Mouse (Mus musculus) urinary bladder, postnatal 36 days (tissue): ENCODE measurements around the gene Ap1s3.

Experiments
- DNase-seq, 2 experiments: peaks; one replicate each; pipeline ENCODE4 v3.0.0; 2022; ENCODE audit warnings: low spot score in 2 of 2, mixed read lengths in 1 of 2

Ap1s3 gene

DNA sequence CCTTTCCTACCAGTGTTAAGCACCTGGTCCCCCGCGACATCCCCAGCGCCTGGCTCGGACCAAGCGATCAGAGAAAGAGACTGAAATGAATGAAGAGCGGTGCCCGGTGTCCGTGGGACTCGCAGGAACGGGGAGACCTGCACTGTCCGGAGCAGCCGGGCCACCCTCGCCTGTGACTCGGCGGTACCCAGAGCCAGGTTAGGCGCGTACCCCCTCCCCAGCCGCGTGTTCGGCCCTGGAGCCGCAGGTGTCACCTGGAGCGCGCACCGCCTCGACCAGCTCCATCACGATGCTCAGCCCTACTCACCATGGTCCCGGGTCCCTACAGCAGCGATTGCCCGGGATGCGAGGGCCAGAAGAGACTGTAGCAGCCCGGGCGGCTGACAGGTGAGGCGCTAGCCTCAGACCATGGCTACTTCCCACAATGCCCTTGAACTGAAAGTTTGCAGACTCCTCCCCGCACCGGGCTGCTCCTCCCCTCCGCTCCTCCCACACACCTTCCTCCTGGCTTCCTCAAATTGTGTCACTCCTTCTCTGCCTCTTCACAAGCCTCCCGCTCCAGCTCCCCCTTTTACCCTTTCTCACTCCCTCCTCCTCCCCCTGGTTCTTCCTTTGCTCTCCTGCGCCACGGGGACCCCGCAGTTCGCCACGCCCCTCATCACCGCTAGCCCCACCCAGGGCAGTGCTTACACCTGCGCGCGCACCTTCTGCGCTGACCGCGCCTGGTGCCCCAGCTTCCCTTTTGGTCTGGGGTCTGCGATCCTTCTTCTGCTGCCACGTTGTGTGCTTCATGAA is at the start of gene Ap1s3:
Ap1s3 (minus strand) TSS at position 430 of the 795 bp plus-strand sequence.
- peak; percentile 52 to 54 for DNase-seq

DNA sequence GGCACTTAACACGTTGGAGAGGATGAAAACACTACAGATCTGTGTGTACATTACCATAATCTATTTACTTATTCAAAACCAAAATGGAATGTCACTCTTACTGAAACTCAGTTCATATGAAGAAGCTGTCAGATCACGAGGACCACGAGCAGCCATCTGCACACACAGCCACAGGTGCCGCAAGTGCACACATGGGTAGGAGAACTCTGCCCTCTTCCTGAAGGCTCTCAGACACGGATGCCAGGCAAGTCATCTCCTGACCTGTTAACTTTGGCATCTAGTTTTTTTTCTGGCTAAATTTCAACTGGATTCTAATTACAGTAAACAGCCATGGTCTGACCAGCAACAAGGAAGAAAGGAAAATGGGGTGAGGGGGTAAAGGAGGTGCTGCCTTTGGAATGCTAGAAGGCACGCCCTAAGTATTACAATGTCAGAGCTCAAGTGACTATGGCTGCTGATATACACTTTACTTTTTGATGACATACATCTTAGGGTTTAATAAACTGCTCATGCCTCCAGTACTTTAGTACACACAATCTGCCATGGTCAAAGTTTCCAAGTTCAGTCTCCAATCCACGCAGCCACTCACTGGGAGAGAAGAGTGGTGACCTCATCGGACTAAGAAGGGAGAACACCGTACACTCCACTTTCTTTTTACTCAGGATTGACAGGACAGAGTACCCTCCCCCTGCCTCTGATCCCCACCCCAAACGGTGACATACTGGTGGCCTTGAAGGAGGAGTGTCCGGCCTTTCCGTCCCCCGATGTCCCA is 42.6 kb upstream of the Ap1s3 start:
- no peak for DNase-seq

DNA sequence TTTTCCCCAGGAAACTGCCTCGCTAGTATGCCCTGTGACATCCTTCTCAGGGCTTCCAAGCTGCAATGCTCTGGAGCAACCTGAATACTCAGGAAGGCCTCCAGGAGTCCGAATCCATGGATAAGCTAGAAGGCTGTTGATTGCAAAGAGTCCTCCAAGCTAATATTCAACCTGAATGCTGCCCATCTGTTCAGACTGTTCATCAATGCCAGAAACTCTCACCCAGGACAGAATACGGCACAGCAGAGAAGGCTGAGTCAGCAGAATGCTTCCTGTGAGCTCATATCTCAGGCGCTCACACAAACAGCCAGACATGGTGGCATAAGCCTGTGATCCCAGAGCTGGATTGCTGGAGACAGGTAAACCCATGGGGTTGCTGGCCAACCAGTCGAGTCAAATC is 41.3 kb upstream of the Ap1s3 start:
- no peak for DNase-seq

DNA sequence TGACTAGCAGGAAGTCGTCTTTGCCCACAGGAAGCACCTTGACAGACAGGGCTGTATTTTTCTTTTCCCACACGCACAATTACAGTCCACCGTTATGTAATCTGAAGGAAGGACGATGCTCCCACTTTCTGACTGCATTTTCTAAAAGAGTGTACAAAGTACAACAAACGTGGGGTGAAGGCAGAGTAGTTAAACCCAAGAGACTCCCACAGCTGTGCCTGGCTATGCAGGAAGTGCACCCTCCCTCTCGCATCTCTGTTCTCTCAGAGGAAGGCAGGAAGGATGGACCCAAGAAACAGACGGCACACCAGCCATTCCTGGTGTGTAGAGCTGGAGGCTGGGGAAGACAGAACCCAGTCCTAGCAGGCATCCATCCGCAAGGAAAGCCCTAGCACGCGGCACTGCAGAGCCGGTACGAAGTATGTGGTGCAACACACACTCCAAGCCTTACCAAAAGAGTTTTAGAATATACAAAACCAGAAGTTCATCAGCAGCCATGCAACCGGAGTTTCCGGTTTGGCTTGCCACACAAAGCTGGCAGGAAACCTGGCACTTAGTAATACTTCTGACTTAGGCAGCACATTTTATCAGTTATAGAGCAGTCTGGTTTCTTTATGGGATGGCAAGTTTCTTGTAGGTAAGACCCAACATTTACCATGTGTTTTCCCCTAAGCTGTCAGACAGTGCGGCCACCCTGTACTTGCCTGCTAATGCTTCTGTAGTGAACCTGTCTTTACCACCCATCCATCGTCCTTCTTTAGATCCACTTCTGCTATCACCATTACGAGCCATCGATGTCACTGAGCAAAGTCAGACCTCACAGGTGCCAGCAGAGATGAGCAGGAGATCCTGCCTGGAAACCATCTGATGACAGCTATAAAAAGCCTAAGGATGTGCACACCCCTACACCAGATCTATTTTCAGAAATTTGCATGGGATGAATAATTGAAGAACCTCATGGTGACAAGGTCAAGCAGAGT is 39.7 kb upstream of the Ap1s3 start:
- peak; percentile 18 to 29 for DNase-seq

DNA sequence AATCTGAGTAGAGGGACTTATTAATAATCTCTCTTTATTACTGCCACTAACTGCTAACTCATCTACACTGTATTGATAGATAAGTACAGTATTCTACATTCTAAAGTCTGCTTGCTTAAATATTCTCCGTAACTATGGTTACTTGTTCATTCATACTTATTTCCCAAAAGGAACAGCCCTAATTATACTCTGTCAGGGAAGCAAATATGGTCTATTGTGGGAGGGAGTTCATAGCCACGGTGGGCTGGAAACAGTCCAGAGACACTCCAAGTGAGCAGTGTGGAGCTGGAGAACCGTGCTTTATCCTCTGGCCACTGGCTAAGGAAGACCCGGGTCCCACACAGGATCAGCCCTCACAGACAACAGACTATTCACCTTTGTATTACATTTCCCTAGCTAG is 38.9 kb upstream of the Ap1s3 start:
- DNase-seq: no peak

DNA sequence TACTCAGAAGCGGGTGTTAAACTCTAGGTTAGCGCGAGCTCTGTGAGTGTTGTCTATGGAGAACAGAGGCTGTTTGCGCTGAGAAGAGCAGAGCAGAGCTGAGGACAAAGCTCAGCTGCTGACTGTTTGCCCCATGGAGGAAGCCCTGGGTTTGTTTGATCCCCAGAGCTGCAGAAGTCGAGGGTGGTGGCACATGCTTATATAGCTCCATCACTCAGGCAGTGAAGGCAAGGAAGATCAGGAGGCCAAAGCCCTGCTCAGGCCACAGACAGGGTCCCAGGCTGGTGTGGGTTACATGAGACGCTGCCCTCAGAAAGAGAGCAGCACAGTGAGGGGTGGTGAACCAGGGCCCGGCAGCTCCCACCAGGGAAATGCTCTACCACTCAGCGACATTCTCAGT is 38.4 kb upstream of the Ap1s3 start:
- DNase-seq: no peak

DNA sequence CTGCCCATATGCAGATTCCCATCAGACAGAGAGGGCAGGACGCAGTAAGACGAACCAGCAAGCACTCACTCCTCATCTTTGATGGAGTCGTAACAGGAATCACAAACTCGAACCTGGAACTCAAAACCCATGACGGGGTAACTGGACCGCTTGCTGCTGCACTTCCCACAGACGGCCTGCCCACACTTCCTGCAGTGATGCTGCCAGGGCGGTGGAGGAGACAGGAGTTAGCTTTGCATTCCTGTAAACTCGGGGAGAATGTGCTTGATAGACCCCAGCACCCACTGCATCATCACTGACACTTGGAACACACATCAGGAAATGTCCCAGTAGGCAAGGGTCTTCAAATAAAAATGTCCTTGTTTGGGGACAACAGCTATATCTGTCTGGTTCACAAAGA is 35.6 kb upstream of the Ap1s3 start:
- no peak for DNase-seq

DNA sequence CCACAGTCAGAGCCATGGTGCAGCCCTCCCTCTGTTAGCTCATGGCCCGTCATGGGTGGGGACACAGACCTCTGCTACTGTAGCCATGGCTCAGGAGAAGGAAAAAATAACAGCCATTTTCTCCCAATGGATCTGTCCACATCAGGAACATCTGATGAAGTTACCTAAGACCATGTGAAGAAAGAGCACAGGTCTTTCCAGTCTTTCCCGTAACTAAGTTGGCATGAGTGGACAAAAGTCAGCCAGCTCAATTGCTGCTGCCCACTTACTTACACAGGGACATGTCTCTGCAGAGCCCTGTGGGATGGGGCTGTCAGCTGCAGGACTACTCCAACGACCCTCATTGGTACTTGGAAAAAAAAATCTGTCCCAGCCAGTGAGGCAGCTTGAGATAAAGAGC is 34.9 kb upstream of the Ap1s3 start:
- DNase-seq: no peak

DNA sequence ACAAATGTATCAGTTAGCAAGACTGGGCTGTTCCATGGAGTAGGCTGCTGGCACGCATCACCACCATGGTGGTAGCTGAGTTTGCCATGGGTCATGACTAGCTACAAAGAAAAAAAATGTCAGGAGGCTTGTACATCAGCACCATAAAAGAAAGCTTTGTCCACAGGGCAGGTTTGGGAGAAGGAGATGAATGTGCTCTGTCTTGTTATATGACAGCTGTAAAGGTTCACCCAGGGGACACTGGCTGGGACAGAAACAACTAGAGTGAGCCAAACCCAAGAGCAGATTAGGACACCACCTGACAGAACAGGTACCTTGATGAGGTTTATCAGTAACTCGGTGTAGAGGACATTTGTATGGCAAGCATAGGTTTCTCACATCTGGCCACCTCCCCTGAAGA is 32.9 kb upstream of the Ap1s3 start:
- no peak for DNase-seq

DNA sequence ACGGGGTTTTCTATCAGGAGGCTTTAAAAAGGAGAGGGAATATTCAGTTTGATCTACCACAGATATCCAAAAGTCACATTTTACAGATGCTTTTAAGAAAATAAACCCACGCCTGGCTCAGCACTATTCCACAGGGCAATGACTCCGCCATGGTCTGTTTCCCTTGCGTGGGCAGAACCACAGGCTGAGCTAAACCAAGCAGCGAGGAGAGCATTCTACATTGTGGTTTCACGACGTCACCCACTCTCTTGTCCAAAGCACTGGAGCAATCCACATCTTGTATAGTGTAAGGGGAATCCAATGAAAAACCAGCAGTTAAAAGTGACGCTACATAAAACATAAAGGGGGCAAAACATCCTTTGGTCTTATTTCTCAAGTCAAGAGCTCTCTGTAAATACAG is 31.7 kb upstream of the Ap1s3 start:
- DNase-seq: no peak

DNA sequence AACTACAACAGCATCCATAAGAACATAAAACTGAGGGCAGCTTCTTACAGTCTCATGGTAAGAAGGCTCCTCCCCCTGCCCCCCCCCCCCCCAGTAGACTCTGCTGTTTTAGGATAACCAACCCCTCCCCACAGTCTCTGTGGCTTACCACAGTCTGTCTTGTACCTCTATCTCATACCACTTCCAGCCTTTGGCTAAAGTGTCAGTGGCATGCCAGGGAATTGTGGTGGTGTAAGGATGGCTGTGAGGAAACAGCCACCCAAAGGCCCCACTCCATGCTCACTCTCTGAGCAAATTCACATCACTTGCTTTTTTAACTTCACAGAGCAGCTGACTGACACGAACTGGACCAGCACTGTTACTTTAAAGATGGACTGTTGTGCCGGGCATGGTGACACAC is 26.7 kb upstream of the Ap1s3 start:
- DNase-seq: no peak

DNA sequence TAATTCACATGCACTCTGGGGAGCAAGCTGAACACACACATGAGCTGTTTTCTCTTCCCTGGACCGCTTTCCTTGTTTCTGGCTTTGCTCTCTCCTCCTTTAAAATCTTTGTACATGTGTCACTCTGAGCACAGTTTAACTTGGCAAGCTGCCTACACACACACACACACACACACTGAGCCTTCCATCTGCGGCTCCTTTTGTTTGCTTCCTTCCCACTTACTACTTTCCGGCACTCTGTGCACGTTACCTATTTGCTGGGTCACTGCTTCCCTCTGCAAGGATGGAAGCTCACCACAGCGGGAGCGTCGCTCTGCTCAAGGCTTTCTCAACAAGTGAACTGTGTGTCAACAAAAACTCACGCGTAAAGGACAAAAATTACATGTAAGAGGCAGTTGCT is 25.6 kb upstream of the Ap1s3 start:
- DNase-seq: peak; percentile 24 to 33

DNA sequence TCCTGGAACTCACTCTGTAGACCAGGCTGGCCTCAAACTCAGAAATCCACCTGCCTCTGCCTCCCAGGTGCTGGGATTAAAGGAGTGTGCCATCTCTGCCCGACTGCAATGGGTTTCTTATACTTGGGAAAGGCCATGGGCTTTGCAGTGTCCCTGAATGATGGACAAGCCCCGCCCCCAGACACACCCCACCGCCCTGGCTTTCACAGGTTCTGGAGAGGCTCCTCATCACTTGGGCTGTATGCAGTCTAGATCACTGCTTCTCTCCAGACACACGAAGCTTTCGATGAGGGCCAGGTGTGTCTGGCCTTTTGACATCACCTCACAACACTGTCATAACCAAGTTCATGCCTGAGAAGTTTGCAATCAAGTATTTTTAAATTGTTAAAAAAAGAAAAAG is 25.2 kb upstream of the Ap1s3 start:
- DNase-seq: no peak

DNA sequence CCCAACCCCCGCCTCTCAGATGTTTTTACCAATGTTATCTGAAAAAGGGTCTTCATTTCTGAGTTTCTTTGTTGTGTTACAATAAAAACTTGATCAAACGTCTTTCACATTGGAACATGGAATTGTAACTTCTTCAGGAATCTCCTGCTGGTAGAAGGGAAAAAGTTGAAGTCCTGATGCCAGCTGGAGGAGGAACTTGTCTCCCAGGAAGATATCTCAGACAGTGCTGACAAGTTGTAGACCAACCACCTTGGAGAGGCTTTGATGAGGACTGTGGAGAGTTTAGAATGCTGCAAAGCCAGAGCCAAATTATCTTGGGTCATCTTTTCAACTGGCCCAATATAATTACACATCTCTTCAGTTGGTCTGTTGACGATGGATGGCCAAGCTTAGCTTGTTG is 20.7 kb upstream of the Ap1s3 start:
- no peak for DNase-seq

DNA sequence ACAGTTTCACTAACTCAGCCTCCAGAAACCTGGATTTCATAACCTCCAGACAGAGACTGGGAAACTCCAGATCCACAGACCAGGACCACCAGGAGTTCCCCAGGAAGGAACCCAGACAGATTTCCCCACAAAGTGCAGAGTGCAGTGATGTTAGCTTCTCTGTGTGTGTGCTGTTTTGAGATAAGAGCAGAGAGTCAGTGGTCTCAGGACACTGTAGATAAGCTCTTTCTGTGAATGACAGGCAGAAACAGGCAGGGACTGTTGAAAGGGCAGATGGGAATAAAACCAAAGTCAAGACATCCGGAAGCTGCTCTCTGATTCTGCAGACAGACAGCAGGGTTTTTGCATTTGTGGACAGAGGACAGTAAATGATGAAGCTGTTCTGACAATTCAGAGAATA is 15.5 kb upstream of the Ap1s3 start:
- DNase-seq: no peak

DNA sequence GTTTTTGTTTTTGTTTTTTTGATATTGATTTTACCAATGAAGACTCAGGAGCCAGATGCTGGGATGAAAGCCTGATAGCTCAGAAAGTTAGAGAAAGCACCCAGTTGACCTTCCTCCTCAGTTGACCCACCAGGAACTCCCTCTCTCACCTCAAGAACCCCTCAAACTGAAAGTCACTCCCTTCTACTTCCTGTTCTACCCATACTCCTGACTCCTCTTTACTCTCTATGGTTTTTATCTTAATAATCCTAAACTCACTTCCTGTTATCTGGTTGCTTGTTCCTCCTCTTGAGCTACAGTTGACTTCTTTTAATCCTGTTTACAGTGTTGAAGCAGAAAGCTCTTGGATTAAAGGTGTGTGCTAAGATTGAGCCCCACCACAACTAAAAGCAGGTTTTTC is 12.3 kb upstream of the Ap1s3 start:
- no peak for DNase-seq

DNA sequence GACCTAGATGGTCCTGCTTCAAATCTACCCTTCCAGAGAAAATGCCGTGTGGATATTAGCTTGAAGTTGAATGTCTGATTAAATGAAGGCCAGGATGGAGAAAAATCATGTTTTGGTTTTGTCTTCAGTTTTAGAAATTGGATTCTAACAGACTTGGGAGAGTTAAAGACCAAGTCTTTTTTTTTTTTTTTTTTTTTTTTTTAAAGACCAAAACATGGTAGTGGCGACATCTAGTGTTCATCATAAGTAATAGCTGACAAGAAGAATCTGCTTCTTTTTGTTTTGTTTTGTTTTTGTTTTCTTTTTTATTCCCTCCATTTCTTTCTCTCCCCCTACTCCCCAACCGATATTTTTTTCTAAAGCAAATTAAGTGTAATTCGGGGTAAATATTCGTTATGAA is 11.2 kb upstream of the Ap1s3 start:
- DNase-seq: no peak

DNA sequence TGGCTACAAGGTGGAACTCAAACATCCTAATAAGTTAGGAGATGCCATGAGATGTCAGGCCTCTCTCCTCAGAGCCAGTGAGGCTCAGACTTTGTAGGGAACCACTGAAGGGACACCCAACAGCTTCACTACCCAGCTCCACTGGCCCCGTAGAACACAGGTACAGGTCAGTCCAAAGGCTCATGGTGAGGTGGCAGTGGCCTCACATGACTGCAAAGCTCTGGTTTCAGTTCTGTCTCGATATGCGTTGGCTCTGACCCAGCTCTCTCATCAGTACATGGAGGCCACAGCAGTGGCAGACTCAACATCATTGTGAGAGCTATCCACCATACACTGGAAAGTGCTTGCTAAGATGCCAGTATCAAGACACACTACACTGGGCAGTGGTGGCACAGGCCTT is 9.0 kb upstream of the Ap1s3 start:
- DNase-seq: no peak

DNA sequence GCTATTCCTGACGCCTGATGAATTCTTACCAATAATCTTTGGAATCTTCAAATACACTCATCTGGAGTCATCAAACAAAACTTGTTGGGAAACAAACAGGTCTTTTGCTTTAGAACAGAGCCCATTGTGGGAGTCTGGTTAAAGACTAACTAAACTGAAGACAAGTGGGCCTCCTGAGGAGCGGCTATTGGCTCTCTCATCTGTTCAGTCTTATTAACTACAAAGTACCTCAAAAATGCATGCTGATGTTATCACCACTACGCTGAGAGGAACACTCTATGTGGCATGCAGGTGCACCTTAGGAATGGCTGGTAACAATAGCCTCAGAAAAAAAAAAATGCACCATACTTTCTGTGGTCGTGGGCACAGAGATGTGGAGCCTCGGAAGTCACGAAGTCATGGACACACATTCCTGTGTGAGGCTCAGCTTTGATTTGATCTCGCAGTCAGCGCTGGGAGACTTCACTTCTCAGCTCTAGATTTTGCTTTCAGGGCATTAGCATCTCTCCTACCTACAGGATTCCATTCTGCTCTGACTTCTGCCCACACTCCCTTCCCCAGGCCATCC is 6.4 kb upstream of the Ap1s3 start:
- DNase-seq: no peak

DNA sequence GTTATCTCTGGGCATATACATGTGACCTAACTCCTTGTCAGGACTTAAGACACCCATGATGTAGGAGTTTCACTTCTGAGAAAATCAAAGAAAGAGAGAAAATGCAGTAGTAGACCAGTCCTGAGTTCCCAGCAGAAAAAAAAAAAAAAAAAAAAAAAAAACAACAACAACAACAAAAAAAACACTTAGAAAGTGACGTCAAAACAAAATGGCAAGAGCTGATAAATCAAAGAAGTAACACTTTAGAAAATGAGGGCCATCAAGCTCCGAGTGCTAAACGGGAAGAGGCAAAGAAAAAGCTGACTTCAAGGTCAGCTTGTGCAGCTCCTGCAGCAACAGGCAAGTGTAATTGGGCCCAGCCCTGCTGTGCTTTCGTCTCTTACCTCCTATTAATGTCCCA is 3.9 kb upstream of the Ap1s3 start:
- DNase-seq: no peak

DNA sequence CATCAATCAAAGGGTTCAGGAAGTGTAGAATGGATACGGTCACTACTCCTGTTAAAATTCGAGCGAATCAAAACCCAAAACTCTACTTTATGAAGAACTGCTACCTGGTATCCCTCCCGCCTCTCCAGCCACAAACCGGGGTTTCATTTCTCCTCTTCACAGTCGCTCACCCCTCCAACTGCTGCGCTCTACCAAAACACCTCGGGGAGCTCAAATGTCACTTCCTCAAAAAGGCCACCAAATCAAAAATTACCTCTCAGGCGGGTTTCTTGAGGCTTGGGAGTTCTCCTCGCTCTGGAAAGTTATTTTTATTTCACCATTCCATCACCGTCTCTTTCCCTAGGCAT is 603 bp downstream of the Ap1s3 start:
- DNase-seq: no peak

DNA sequence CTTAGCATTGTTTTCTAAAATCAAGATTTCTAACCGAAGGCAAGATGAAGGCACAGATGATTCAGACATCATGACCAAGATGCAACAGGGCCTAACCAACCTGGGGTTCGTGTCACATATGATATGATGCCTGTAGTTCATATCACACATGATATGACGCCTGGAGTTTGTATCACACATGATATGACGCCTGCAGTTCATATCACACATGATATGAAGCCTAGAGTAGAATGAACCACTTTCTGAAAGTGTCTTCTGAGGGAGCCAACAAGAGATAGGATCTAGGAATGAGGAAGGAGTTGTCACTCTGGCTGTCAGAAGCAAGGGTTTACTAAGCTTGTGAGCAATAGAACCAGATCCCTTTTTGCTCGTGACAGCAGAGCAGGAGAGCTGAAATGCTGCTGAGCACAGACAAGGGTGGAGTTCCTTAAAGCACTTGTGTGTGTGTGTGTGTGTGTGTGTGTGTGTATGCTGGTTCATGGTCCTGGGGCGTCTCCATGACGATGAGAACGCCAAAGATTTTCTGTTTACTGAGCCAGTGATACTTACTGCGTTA is 2.3 kb downstream of the Ap1s3 start:
- no peak for DNase-seq
